Mouse (Mus musculus): ENCODE results near the gene Arid1b. TPM values are rescaled to one million over a fixed set of nuclear protein-coding genes. Genes with fewer than 3 reads are reported as not detected.

The Arid1b gene
- total and polyA plus RNA-seq, 3 experiments, result 11.8 to 27.8 (median 26.8) TPM

DNA sequence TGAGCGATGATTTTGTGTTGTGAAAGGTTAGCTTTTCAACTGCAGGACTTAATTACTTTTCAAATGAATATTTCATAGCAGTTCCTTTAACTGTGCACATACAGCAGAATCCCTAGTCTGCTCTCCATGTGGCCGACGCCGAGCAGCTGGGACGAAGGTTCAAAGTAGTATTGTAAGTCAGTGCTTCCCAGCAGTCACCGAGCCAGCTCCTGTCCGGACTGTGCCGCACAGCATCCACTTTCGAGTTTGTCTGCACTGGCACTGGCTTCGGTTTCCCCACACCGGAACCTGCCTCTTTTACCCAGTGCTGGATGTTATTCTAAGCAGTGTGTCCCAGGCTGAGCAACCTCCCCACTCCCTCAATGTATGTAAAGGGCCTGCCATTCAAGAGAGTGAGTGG is 157.7 kb downstream of the Arid1b start:
- Histone ChIP-seq H3K27ac (no peak overlapping the region), H3K4me1 (ENCODE audit: control insufficient read depth, insufficient read depth, low read length) (peaks cover 7% of the 10 kb centered on the region), H3K27me3 (ENCODE audit: control insufficient read depth, insufficient read depth, low read length) (no peaks in the 10 kb centered on the region), H3K79me2 (replicated peaks; ENCODE audit: control insufficient read depth, insufficient read depth, low read length) (peaks cover 4% of the 10 kb centered on the region), H3K36me3 (ENCODE audit: control insufficient read depth, insufficient read depth, low read length) (no peaks in the 10 kb centered on the region), H3K4me3 (no peak overlapping the region), H3K9ac (ENCODE audit: low read depth, low read length) (no peak overlapping the region)
- TF ChIP-seq EP300 (IDR thresholded peaks at IDR 0.05; ENCODE audit: insufficient read depth, low read depth, low read length) (no peak), CTCF (IDR thresholded peaks at IDR 0.05) (no peak), POLR2A (IDR thresholded peaks at IDR 0.05; ENCODE audit: insufficient read depth, low read depth, low read length) (no peak)
- no peak for DNase-seq
- 84% methylated on average over 11 of the region's 11 CpGs for WGBS
- intact Hi-C loops (cut with DNase I), result loop anchor here (5.0 kb wide), 1 partner anchor 35 kb away; no protein-coding TSS in a partner anchor

GRCm38 (mm10) chr17:5153461-5153860 is 159.3 kb downstream of the Arid1b start:
- peaks cover 4% of the 10 kb centered on the region for H3K79me2 ChIP-seq (replicated peaks; ENCODE audit: control insufficient read depth, insufficient read depth, low read length)
- no peak overlapping the region for H3K4me3 ChIP-seq
- peaks cover 7% of the 10 kb centered on the region for H3K4me1 ChIP-seq (ENCODE audit: control insufficient read depth, insufficient read depth, low read length)
- DNase-seq, result no peak
- no peak overlapping the region for H3K9ac ChIP-seq (ENCODE audit: low read depth, low read length)
- WGBS, result 75% methylated on average over 2 of the region's 2 CpGs
- H3K27me3 ChIP-seq (ENCODE audit: control insufficient read depth, insufficient read depth, low read length), result no peaks in the 10 kb centered on the region
- no peak for TF ChIP-seq EP300 (IDR thresholded peaks at IDR 0.05; ENCODE audit: insufficient read depth, low read depth, low read length)
- no peak for TF ChIP-seq CTCF (IDR thresholded peaks at IDR 0.05)
- no peak for TF ChIP-seq POLR2A (IDR thresholded peaks at IDR 0.05; ENCODE audit: insufficient read depth, low read depth, low read length)
- H3K36me3 ChIP-seq (ENCODE audit: control insufficient read depth, insufficient read depth, low read length), result no peaks in the 10 kb centered on the region
- H3K27ac ChIP-seq, result no peak overlapping the region
- intact Hi-C loops (cut with DNase I), result loop anchor here (5.0 kb wide), 1 partner anchor 34 kb away; no protein-coding TSS in a partner anchor

GRCm38 (mm10) chr17:5154322-5154721 is 160.2 kb downstream of the Arid1b start:
- Histone ChIP-seq H3K79me2 (replicated peaks; ENCODE audit: control insufficient read depth, insufficient read depth, low read length) (peaks cover 2% of the 10 kb centered on the region; the same call in 1 of the 2 replicates), H3K27ac (no peak overlapping the region), H3K27me3 (ENCODE audit: control insufficient read depth, insufficient read depth, low read length) (no peaks in the 10 kb centered on the region), H3K9ac (ENCODE audit: low read depth, low read length) (no peak overlapping the region), H3K4me3 (no peak overlapping the region), H3K4me1 (ENCODE audit: control insufficient read depth, insufficient read depth, low read length) (peaks cover 7% of the 10 kb centered on the region), H3K36me3 (ENCODE audit: control insufficient read depth, insufficient read depth, low read length) (no peaks in the 10 kb centered on the region)
- TF ChIP-seq CTCF (IDR thresholded peaks at IDR 0.05) (no peak), EP300 (IDR thresholded peaks at IDR 0.05; ENCODE audit: insufficient read depth, low read depth, low read length) (no peak), POLR2A (IDR thresholded peaks at IDR 0.05; ENCODE audit: insufficient read depth, low read depth, low read length) (no peak)
- WGBS, result 40% methylated on average over 6 of the region's 6 CpGs
- no peak for DNase-seq
- intact Hi-C loops (cut with DNase I), result loop anchor here (5.0 kb wide), 1 partner anchor 33 kb away; no protein-coding TSS in a partner anchor

GRCm38 (mm10) chr17:5157609-5158008 is 163.5 kb downstream of the Arid1b start:
- H3K36me3 ChIP-seq (ENCODE audit: control insufficient read depth, insufficient read depth, low read length), result no peaks in the 10 kb centered on the region
- H3K79me2 ChIP-seq (replicated peaks; ENCODE audit: control insufficient read depth, insufficient read depth, low read length), result peaks cover 9% of the 10 kb centered on the region
- H3K9ac ChIP-seq (ENCODE audit: low read depth, low read length), result no peak overlapping the region
- no peak for DNase-seq
- TF ChIP-seq CTCF (IDR thresholded peaks at IDR 0.05), result no peak
- no peak for TF ChIP-seq POLR2A (IDR thresholded peaks at IDR 0.05; ENCODE audit: insufficient read depth, low read depth, low read length)
- TF ChIP-seq EP300 (IDR thresholded peaks at IDR 0.05; ENCODE audit: insufficient read depth, low read depth, low read length), result no peak
- H3K4me1 ChIP-seq (ENCODE audit: control insufficient read depth, insufficient read depth, low read length), result peaks cover 2% of the 10 kb centered on the region
- no peak overlapping the region for H3K4me3 ChIP-seq
- H3K27ac ChIP-seq, result no peak overlapping the region
- WGBS, result 83% methylated on average over 7 of the region's 7 CpGs
- intact Hi-C loops (cut with DNase I), result no loop called here
- H3K27me3 ChIP-seq (ENCODE audit: control insufficient read depth, insufficient read depth, low read length), result no peaks in the 10 kb centered on the region

DNA sequence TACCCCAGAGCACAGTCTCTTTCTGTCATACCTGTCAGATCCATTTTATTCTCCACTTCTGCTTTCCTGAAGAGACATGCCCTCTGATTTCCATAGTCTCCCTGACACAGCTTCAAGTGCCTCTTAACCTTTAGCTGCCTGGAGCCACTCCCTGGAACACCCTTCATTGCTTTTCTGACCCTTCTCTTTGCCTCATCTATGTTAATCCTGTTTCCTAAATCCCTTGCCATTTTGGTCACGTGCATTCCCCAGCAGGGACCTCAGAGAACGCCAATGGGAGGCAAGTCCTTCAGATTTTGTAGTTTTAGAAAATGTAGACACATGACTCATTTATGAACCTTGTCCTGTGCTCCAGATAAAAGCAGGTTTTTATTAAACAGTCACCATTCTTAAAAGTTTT is 168.4 kb downstream of the Arid1b start:
- H3K4me3 ChIP-seq, result no peak overlapping the region
- H3K79me2 ChIP-seq (replicated peaks; ENCODE audit: control insufficient read depth, insufficient read depth, low read length), result peaks cover 11% of the 10 kb centered on the region
- intact Hi-C loops (cut with DNase I), result no loop called here
- peaks cover 15% of the 10 kb centered on the region for H3K4me1 ChIP-seq (ENCODE audit: control insufficient read depth, insufficient read depth, low read length)
- whole genome bisulfite sequencing, result 68% methylated on average over 2 of the region's 2 CpGs
- H3K27ac ChIP-seq, result no peak overlapping the region
- H3K36me3 ChIP-seq (ENCODE audit: control insufficient read depth, insufficient read depth, low read length), result peaks cover 5% of the 10 kb centered on the region; the same call in 1 of the 2 replicates
- TF ChIP-seq EP300 (IDR thresholded peaks at IDR 0.05; ENCODE audit: insufficient read depth, low read depth, low read length) (no peak), POLR2A (IDR thresholded peaks at IDR 0.05; ENCODE audit: insufficient read depth, low read depth, low read length) (no peak)
- no peak for DNase-seq
- H3K9ac ChIP-seq (ENCODE audit: low read depth, low read length), result no peak overlapping the region
- H3K27me3 ChIP-seq (ENCODE audit: control insufficient read depth, insufficient read depth, low read length), result no peaks in the 10 kb centered on the region

DNA sequence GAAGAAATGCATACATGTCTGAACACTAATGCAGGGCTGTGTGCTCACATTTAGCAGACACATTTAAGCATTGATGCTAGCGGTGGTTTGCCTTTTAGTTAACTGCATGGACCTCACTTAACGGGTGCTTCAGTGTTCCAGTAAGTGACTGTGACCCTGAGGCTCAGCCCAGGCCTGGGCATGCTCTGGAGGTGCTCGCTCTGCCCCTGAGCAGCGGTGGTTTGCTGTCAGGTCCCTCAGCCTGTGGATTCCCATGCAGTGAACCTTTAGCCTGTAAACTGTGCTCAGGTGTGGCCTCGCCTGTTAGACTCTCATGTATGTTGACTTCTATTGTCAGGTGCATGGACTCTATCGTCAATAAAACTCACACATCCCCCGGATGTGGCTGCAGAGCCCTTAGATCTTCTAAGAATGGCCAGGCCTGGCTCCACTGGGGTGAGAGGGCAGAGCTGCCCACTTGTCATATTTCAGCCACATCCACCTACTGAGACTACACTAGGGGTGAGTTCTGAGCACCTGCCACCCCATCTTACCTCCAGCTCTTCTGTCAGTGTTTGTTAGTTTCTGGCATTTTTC is 169.2 kb downstream of the Arid1b start:
- no peak for TF ChIP-seq CTCF (IDR thresholded peaks at IDR 0.05)
- no peak for TF ChIP-seq POLR2A (IDR thresholded peaks at IDR 0.05; ENCODE audit: insufficient read depth, low read depth, low read length)
- TF ChIP-seq EP300 (IDR thresholded peaks at IDR 0.05; ENCODE audit: insufficient read depth, low read depth, low read length), result no peak
- H3K27me3 ChIP-seq (ENCODE audit: control insufficient read depth, insufficient read depth, low read length), result no peaks in the 10 kb centered on the region
- no peak overlapping the region for H3K27ac ChIP-seq
- H3K79me2 ChIP-seq (replicated peaks; ENCODE audit: control insufficient read depth, insufficient read depth, low read length), result peaks cover 11% of the 10 kb centered on the region
- peaks cover 15% of the 10 kb centered on the region for H3K4me1 ChIP-seq (ENCODE audit: control insufficient read depth, insufficient read depth, low read length)
- intact Hi-C loops (cut with DNase I), result no loop called here
- H3K9ac ChIP-seq (ENCODE audit: low read depth, low read length), result no peak overlapping the region
- WGBS, result 91% methylated on average over 7 of the region's 7 CpGs
- DNase-seq, result no peak
- no peak overlapping the region for H3K4me3 ChIP-seq
- H3K36me3 ChIP-seq (ENCODE audit: control insufficient read depth, insufficient read depth, low read length), result peaks cover 5% of the 10 kb centered on the region; the same call in 1 of the 2 replicates

Data from heart, adult 2 months (tissue).